In the genomic region with DNA sequence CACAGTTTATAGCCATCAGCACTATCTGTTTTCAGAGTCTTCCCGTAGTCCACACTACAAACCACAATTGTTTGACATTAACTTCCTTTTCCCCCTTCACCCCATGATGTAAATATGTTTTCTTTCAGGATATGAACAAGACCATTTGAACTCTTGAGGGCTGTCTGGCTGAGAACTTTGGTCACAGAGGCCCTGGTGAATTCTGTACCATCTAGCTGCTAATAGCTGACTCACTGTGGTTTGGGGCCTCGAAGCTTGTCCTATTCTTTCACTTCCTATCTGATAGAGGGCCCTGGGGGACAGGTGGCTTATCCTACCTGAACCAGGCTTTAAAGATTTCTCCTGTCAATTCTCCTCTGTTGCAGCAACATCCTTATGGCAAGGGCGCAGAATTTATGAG, we compare ENCODE assay signal across 18 mouse cellular contexts.
DNase-seq lines count a peak whose midpoint lies in the region; ATAC-seq and TF ChIP-seq lines count a peak whose summit lies in the region.
"Had no signal": no experiment of that assay in that cellular context is flagged by ENCODE, and none has a peak within 500 bp of the region (broad histone marks: within the 10 kb centered on the region; RNA-seq: fewer than 3 reads in every experiment).

No protein-coding gene starts in this region.

- no peak overlapping the region for H3K27ac ChIP-seq in liver, embryonic 13.5 days
- no peak overlapping the region for H3K27ac ChIP-seq in midbrain, postnatal 0 days (ENCODE audit: low read depth, low read length)
- H3K27ac ChIP-seq: forebrain, embryonic 15.5 days; hindbrain, embryonic 15.5 days; midbrain, embryonic 12.5 days; neural tube, embryonic 15.5 days; stomach, embryonic 15.5 days had no signal

- H3K9me3 ChIP-seq in liver, embryonic 13.5 days (replicated peaks), result no peaks in the 10 kb centered on the region
- H3K9me3 ChIP-seq in midbrain, postnatal 0 days (ENCODE audit: low read length), result no peaks in the 10 kb centered on the region
- H3K9me3 ChIP-seq: forebrain, embryonic 15.5 days; heart, embryonic 12.5 days; hindbrain, embryonic 15.5 days; midbrain, embryonic 12.5 days; neural tube, embryonic 15.5 days; stomach, embryonic 15.5 days had no signal

- no peak for TF ChIP-seq CTCF in midbrain, postnatal 0 days (IDR thresholded peaks at IDR 0.05)

- 17% methylated on average over 3 of the region's 3 CpGs for WGBS in liver, embryonic 13.5 days (ENCODE audit: insufficient replicate concordance)
- WGBS in midbrain, postnatal 0 days, result 86% methylated on average over 3 of the region's 3 CpGs

- ATAC-seq in liver, embryonic 13.5 days (ENCODE audit: low read depth), result no peak
- no peak for ATAC-seq in midbrain, postnatal 0 days (ENCODE audit: low FRiP score)
- ATAC-seq: forebrain, embryonic 15.5 days had no signal

- peaks cover 6% of the 10 kb centered on the region for H3K4me1 ChIP-seq in liver, embryonic 13.5 days (replicated peaks)
- no peaks in the 10 kb centered on the region for H3K4me1 ChIP-seq in midbrain, postnatal 0 days (ENCODE audit: insufficient read depth, low read length)
- H3K4me1 ChIP-seq: heart, embryonic 12.5 days; hindbrain, embryonic 15.5 days; midbrain, embryonic 12.5 days; stomach, embryonic 15.5 days had no signal

- DNase-seq in 3T3-L1 (ENCODE audit: low read depth, low spot score), result peak; percentile 44
- DNase-seq in A20 (ENCODE audit: low read depth, low spot score), result peak; percentile 25
- DNase-seq in MEL-GATA-1-ER (ENCODE audit: extremely low read depth, low read depth), result peak; percentile 33
- DNase-seq in liver, embryonic 13.5 days, result peak; percentile 5
- no peak for DNase-seq in midbrain, postnatal 0 days (ENCODE audit: low spot score)
- no peak for DNase-seq in cerebellum, adult 9-11 months
- DNase-seq in kidney, postnatal 10 days, result no peak
- DNase-seq: cerebellum, postnatal 14 days; kidney, adult 11 months; kidney, postnatal 25 days; lung, postnatal 14 days had no signal

- H3K4me3 ChIP-seq in liver, embryonic 13.5 days (replicated peaks), result no peak overlapping the region
- no peak overlapping the region for H3K4me3 ChIP-seq in midbrain, postnatal 0 days (ENCODE audit: low read depth, low read length)
- H3K4me3 ChIP-seq: forebrain, embryonic 15.5 days; heart, embryonic 12.5 days; hindbrain, embryonic 15.5 days; midbrain, embryonic 12.5 days; myocyte; neural tube, embryonic 15.5 days; stomach, embryonic 15.5 days had no signal

- H3K36me3 ChIP-seq in liver, embryonic 13.5 days, result no peaks in the 10 kb centered on the region
- H3K36me3 ChIP-seq in midbrain, postnatal 0 days (ENCODE audit: insufficient read depth, low read length), result no peaks in the 10 kb centered on the region
- H3K36me3 ChIP-seq: forebrain, embryonic 15.5 days; heart, embryonic 12.5 days; hindbrain, embryonic 15.5 days; midbrain, embryonic 12.5 days; neural tube, embryonic 15.5 days; stomach, embryonic 15.5 days had no signal

- H3K4me2 ChIP-seq in liver, embryonic 13.5 days, result no peak overlapping the region
- H3K4me2 ChIP-seq in midbrain, postnatal 0 days (ENCODE audit: low read depth, low read length, poor library complexity, severe bottlenecking), result no peak overlapping the region
- H3K4me2 ChIP-seq: forebrain, embryonic 15.5 days; heart, embryonic 12.5 days; hindbrain, embryonic 15.5 days; midbrain, embryonic 12.5 days; neural tube, embryonic 15.5 days; stomach, embryonic 15.5 days had no signal

- no peak overlapping the region for H3K9ac ChIP-seq in liver, embryonic 13.5 days
- no peak overlapping the region for H3K9ac ChIP-seq in midbrain, postnatal 0 days (replicated peaks; ENCODE audit: low read length, poor library complexity, severe bottlenecking)
- H3K9ac ChIP-seq: forebrain, embryonic 15.5 days; heart, embryonic 12.5 days; hindbrain, embryonic 15.5 days; midbrain, embryonic 12.5 days; neural tube, embryonic 15.5 days; stomach, embryonic 15.5 days had no signal

- no peaks in the 10 kb centered on the region for H3K27me3 ChIP-seq in liver, embryonic 13.5 days
- no peaks in the 10 kb centered on the region for H3K27me3 ChIP-seq in midbrain, postnatal 0 days (ENCODE audit: insufficient read depth, low read length)
- H3K27me3 ChIP-seq: forebrain, embryonic 15.5 days; heart, embryonic 12.5 days; hindbrain, embryonic 15.5 days; midbrain, embryonic 12.5 days; neural tube, embryonic 15.5 days; stomach, embryonic 15.5 days had no signal

Comparison
In these comparisons a context has a peak if more than half of its experiments do, and no peak if none do; other contexts are left out.
1. DNase-seq: peak in 3T3-L1 (single experiment), A20 (single experiment), MEL-GATA-1-ER (single experiment) and liver, embryonic 13.5 days (single experiment); none in midbrain, postnatal 0 days (single experiment), cerebellum, adult 9-11 months (single experiment) and kidney, postnatal 10 days (single experiment).